Mouse (Mus musculus) cerebral cortex, adult 2 months (tissue): ENCODE measurements around the gene Ebf1.

Experiments
- WGBS: fragments of 180-500 bp; shearing (Covaris S2); methylation state at CpG from one replicate; pipeline ENCODE4 v1.1.7; 2018; 5-methylcytosine and 5-hydroxymethylcytosine counted together

Ebf1 gene

GRCm38 (mm10) chr11:44619131-44619886, 2.2 kb downstream of the Ebf1 start:
- 8% methylated on average over 15 of the region's 15 CpGs for WGBS

- WGBS = 6% methylated on average over 41 of the region's 41 CpGs
These were observed 3.0 kb downstream of the Ebf1 start for GRCm38 (mm10) chr11:44619887-44620693.

- 36% methylated on average over 19 of the region's 19 CpGs for WGBS
These were observed 3.8 kb downstream of the Ebf1 start for GRCm38 (mm10) chr11:44620694-44621446.

- 43% methylated on average over 10 of the region's 10 CpGs for WGBS
These were observed 4.5 kb downstream of the Ebf1 start for GRCm38 (mm10) chr11:44621615-44622014.

GRCm38 (mm10) chr11:44622023-44622731, 5.1 kb downstream of the Ebf1 start:
- 41% methylated on average over 11 of the region's 11 CpGs for WGBS

GRCm38 (mm10) chr11:44624564-44624963, 7.4 kb downstream of the Ebf1 start:
- WGBS = 74% methylated on average over 5 of the region's 5 CpGs

GRCm38 (mm10) chr11:44626065-44626464, 8.9 kb downstream of the Ebf1 start:
- WGBS = 67% methylated on average over 10 of the region's 10 CpGs

- 83% methylated on average over 4 of the region's 4 CpGs for WGBS
These were observed 11.3 kb downstream of the Ebf1 start for GRCm38 (mm10) chr11:44628412-44628811.

- WGBS = 68% methylated on average over 15 of the region's 15 CpGs
These were observed 15.2 kb downstream of the Ebf1 start for GRCm38 (mm10) chr11:44632064-44632968.

GRCm38 (mm10) chr11:44633001-44633693, 16.0 kb downstream of the Ebf1 start:
- WGBS = 95% methylated on average over 2 of the region's 2 CpGs

GRCm38 (mm10) chr11:44634552-44635193, 17.6 kb downstream of the Ebf1 start:
- WGBS = 86% methylated on average over 6 of the region's 6 CpGs

GRCm38 (mm10) chr11:44636241-44636640, 19.1 kb downstream of the Ebf1 start:
- WGBS = 86% methylated on average over 1 of the region's 1 CpGs

GRCm38 (mm10) chr11:44638193-44638754, 21.2 kb downstream of the Ebf1 start:
- WGBS = 83% methylated on average over 4 of the region's 4 CpGs

- 53% methylated on average over 2 of the region's 2 CpGs for WGBS
These were observed 24.4 kb downstream of the Ebf1 start for GRCm38 (mm10) chr11:44641496-44641895.

- WGBS = 39% methylated on average over 8 of the region's 8 CpGs
These were observed 37.4 kb downstream of the Ebf1 start for GRCm38 (mm10) chr11:44654340-44655019.

GRCm38 (mm10) chr11:44655468-44655867, 38.4 kb downstream of the Ebf1 start:
- WGBS = 51% methylated on average over 5 of the region's 5 CpGs

GRCm38 (mm10) chr11:44657833-44658395, 40.8 kb downstream of the Ebf1 start:
- WGBS = 84% methylated on average over 6 of the region's 6 CpGs

- 87% methylated on average over 5 of the region's 5 CpGs for WGBS
These were observed 44.8 kb downstream of the Ebf1 start for GRCm38 (mm10) chr11:44661875-44662274.
